Mouse (Mus musculus) CD8-positive naive resting alpha-beta T cell, adult 2 months (primary cell): ENCODE data around the gene Ezh1.
A peak's percentile ranks its signal among the peaks of the same experiment; 100 is the strongest.

ENCODE experiments used
- DNase-seq, 2 experiments: peaks; one replicate each; pipeline ENCODE4 v3.0.0; 2022; ENCODE audit warnings: low read depth in 2 of 2, low spot score in 2 of 2

Ezh1 gene

GRCm38 (mm10) chr11:101216936-101217335 is 9.3 kb downstream of the Ezh1 start:
- no peak for DNase-seq

- DNase-seq: peak; percentile 39 to 74
Observed at GRCm38 (mm10) chr11:101211970-101212369, 14.3 kb downstream of the Ezh1 start.

GRCm38 (mm10) chr11:101200986-101201385 is 25.3 kb downstream of the Ezh1 start:
- peak in 1 of 2 experiments; percentile 32 for DNase-seq

- DNase-seq: no peak
Observed at GRCm38 (mm10) chr11:101199555-101199954, 26.7 kb downstream of the Ezh1 start.

- DNase-seq: no peak
Observed at GRCm38 (mm10) chr11:101196175-101196574, 30.1 kb downstream of the Ezh1 start.

GRCm38 (mm10) chr11:101195571-101195970 is 30.7 kb downstream of the Ezh1 start:
- DNase-seq: no peak

- DNase-seq: no peak
Observed at GRCm38 (mm10) chr11:101195101-101195500, 31.2 kb downstream of the Ezh1 start.

GRCm38 (mm10) chr11:101194643-101195042 is 31.6 kb downstream of the Ezh1 start:
- DNase-seq: no peak

GRCm38 (mm10) chr11:101194137-101194536 is 32.1 kb downstream of the Ezh1 start:
- DNase-seq: no peak

GRCm38 (mm10) chr11:101193076-101193475 is 33.2 kb downstream of the Ezh1 start:
- no peak for DNase-seq

- DNase-seq: no peak
Observed at GRCm38 (mm10) chr11:101192646-101193045, 33.6 kb downstream of the Ezh1 start.

GRCm38 (mm10) chr11:101191919-101192470 is 34.3 kb downstream of the Ezh1 start:
- no peak for DNase-seq

- no peak for DNase-seq
Observed at GRCm38 (mm10) chr11:101190913-101191907, 35.1 kb downstream of the Ezh1 start.

GRCm38 (mm10) chr11:101190181-101190912 is 35.9 kb downstream of the Ezh1 start:
- DNase-seq: no peak

GRCm38 (mm10) chr11:101189495-101190180 is 36.6 kb downstream of the Ezh1 start:
- DNase-seq: no peak

- no peak for DNase-seq
Observed at GRCm38 (mm10) chr11:101188166-101188805, 38.0 kb downstream of the Ezh1 start.

- no peak for DNase-seq
Observed at GRCm38 (mm10) chr11:101187541-101187940, 38.7 kb downstream of the Ezh1 start.

GRCm38 (mm10) chr11:101186526-101187247 is 39.6 kb downstream of the Ezh1 start:
- no peak for DNase-seq

GRCm38 (mm10) chr11:101185441-101185840 is 40.8 kb downstream of the Ezh1 start:
- DNase-seq: no peak

- DNase-seq: no peak
Observed at GRCm38 (mm10) chr11:101184984-101185383, 41.3 kb downstream of the Ezh1 start.
